Mouse (Mus musculus): ENCODE data around the gene AI182371. TPM values are rescaled to one million over a fixed set of nuclear protein-coding genes. Genes with fewer than 3 reads are reported as not detected.
A peak's percentile ranks its signal among the peaks of the same experiment; 100 is the strongest.

The AI182371 gene
- 1 to 10 TPM in 1 of 3 experiments, under 1 TPM in 2; 0.49 to 1.7 (median 0.63) TPM for polyA plus RNA-seq (2017; shearing (Covaris generic))

DNA sequence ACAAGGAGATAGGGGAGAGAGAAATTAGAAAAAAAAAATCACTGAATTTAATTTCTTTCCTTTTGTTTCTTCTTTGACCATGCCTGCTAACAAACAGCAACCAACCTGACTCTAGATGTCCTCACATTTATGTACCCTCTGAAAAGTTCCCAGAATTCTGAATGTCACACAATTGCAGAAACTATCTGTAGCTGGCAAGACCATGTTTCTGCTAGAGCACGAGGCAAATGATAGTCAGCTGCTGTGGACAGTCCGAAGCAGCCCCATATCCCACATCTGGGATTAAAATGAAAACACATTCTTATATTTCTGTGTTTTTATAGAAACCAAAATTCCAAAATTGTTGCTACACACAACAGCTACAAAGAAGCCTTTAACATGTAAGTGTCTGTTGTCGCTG is at the start of gene AI182371:
TSS of gene AI182371 (minus strand) at position 101 of the 400 bp plus-strand sequence.
- ATAC-seq = no peak

DNA sequence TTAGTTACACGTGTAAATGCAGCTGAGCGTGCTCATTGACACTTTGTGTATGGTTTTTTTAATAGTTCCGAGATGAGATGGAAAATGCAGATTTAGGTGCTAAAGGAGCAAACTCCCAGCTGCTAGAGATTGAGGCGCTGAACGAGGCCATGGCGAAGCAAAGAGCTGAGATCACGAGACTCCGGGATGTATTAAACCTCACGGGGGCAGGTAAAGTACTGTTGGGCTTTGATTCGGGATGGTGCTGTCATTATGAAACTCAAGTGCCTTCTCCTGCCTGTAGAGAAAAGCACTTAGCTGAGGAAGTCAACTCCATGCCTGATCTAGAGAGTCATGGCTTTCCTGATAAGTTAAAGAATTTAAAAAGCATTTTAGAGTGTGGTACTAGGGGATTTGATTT is 47.5 kb upstream of the AI182371 start:
- ATAC-seq = no peak

DNA sequence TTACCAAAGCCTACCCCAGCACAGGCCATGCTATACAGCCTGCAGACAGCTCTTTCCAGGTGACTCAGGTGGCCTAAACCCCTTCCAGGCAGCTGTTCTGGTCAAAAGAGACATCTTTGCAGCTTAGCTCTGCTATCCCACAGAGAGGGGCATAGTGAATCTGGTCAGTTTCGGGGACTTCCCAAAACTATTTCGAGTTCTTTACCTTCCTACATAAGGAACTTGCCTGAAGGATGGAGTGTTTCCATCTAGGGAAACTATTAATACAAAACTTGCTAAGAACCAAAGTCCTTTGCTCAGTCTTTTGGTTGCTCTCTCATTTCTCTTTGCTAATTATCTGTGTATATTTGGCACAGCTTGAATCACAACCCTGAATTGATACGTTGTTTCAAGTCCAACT is 40.3 kb upstream of the AI182371 start:
- ATAC-seq = no peak

DNA sequence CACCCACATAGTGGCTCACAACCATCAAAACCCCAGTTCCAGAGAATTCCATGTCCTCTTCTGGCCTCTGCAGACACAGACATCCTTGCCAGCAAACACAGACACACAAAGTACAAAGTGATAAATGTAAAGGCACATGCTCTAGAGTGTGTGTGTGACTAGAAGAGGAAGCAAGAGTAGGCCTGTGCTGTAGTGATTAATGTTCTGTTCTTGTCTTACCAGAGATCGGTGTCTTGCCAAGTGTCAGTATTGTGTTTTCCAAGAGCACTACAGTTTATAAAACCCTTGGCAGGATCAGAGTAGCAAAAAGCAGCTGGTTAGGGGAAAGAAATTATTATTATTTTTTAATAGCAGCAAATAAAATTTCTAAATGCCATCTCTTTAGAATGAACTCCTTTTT is 37.2 kb upstream of the AI182371 start:
- ATAC-seq = no peak

DNA sequence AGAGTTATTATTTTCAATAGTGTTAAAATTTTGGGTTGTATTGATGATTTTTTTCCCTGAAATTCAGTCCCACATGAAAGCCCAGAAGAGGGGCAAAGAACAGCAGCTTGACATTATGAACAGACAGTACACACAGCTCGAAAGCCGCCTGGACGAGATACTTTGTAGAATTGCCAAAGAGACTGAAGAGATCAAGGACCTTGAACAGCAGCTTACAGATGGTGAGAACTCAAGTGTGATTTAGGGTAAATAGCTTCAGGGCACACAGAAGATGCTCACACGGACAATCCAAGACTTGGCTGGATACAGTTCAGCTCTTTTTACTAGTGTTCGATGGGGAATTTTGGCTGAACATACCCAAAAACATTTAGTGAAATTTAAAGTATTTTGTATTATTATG is 32.5 kb upstream of the AI182371 start:
- no peak for ATAC-seq

DNA sequence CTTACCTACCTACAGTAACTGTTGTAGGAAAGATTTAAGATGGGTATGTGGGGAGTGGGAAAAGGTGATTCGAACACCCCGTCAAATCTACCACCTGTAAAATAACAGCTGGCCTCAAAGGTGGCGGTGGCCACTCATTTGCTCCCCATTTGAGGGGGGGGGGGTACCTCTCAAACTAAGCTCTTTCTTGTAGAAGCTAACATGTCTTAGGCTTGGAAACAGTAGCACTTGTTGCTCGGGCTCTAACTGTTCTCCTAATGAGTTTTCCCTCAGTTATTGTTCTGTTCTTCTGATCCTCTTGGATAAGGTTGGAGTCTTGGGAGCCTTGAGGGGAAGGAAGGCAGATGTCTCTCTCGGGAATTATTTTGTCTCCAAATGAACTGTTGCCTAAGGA is 31.3 kb upstream of the AI182371 start:
- ATAC-seq = no peak

DNA sequence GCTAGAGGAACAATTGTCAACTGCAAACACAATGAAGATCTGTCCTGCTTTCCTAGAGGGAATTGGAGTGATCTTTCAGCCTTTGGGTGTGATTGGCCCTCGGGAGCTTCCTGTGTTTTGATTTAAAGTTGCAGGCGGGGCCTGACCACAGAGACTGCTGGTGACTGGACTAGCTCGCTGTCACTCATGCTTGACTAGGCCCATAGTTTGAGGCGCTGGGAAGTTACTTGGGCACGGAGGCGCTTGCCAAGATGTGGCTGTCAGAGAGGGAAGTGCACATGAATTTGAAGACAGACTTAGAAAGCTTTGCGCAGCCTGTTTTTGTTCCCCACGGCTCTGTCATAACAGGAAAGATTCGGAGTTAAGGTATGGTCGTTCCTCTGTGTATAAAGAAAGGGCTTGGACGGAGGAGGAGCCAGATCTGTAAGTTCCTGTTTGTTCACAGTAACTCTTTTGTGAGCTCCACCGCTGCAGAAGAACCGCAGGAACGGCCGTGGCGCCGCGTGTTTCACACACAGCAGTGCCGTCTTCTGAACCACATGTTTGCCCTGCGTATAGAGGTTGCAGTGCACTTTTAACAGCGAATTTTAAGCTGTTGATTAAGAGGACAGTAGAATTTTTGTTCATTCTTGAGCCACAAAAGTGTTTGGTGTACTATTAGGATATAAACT is 30.8 kb upstream of the AI182371 start:
- ATAC-seq = peak; percentile 100

DNA sequence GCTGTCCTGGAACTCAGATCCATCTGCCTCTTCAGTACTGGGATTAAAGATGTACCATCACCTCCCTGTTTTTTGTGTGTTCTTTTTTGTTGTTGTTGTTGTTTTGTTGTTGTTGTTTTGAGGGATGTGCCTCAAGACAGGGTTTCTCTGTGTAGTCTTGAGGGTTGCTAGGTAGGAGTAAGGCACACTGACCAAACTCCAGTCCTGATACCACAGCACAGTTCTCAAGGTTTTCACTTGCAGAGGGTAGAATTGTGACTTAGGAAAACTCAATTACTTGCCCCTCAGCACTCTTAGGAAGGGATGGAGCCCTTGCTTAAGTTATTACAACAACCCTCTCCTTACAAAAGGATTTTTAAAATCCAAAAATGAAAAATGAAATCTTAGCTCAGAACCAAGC is 30.1 kb upstream of the AI182371 start:
- no peak for ATAC-seq

DNA sequence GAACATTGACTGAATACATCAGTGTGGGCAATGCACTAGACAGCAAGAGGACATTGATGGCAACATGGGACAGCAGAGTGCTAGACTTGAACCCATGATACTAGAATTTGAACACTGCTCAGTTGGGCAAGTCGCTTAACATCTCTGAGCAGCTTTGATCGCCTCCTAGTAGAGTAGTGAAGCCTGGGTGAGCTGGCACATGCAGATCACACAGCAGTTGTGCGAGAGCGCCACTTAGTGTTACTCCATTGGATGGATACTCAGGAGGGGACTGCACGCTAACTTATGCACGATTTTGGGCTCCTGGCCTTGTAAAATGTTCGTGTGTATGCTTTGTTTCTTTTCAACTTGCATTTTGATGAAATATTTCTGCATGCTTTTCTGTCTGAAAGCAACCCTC is 23.4 kb upstream of the AI182371 start:
- ATAC-seq = no peak

DNA sequence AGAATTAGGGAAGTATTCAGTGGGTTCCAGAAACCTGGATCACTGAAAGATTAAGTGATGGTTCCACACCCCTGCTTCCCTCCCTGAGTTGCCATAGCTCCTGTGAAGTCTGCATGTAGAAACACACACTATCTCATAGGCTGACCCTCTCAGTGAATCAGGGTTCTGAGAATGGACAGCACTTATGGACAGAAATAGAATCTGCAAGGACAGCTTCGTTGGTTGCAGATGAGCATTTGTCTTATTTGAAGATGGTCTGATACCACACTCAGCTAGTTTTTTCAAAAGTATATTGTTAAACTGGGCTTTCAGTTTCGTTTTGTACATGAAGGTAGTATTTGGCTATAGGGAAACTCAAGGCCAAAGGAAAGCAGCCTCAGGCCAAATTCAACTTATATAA is 9.2 kb upstream of the AI182371 start:
- ATAC-seq = peak; percentile 23

DNA sequence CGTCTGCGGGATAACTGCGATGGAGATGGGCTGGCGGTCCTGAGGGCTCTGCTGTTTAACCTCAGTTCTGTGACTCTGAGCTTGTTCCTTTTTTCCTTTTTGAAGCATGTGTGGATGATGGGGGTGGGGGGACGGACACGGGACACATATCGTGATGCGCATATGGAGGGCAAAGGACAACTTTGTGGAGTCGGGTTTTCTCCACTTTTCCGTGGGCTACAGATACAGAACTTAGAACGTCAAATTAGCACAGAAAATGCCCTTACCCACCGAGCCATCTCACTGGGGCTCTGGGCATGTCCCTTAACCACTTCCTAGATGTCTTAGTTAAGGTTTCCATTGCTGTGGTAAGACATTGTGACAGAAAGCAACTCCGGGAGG is 8.6 kb upstream of the AI182371 start:
- ATAC-seq = peak; percentile 54

DNA sequence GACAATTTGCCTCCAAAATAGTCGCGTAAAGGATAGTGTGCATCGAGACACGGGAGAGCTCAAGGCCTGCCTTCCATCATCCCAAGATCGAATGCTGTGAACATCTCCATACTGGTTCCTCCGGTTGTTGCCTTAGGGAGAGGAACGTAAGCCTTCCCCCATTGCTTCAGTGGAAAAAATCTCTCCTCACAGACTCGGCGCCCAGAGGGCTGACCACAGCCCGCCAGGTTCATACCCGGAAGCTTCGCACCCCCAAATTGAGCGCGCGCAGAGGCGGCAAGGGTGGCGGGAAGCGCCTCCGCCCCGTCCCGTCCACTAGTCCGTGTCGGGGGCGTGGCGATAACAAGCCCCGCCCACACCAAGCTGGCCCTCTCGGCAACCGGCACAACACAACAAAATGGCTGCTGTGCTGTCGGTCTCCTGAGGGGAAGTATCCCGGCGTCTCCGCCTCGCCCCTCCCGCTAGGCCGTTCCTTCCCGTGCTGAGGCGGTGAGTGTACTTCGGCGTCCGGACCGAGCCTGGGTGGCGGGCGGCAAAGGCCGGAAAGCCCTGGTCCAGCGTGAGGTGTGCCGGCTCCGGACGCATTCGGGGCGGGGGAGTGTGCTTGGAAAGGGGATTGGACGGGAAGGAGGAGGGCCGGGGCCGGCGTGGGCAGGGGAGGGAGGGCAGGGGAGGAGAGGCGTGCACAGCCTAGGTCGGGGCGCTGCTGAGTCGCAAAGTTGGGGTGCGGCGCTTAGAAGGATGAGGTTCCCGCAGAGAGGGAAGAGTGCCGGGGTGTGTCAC is 8.0 kb upstream of the AI182371 start, which contains the start of gene Cntrl:
TSS of gene Cntrl (plus strand) at position 352 of the 783 bp plus-strand sequence.
- ATAC-seq = peak; percentile 81

DNA sequence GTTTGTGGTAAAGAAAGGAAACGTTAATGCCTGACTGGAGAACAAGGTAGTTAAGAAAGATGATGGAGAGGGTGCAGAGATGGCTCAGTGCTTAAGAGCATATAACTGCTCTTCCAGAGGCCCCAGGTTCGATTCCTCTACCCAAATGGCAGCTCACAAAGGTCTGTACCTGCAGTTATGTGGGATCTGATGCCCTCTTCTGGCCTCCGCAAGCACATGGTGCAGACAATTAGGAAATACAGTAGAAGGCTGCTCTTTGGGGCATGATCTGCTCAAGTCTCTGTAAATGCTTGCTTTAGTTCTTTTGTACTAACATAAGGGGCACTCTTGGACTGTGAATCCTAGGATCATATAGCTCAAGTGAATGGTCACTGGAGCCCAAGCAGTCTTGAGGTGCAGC is 7.4 kb upstream of the AI182371 start:
- ATAC-seq = peak; percentile 33

DNA sequence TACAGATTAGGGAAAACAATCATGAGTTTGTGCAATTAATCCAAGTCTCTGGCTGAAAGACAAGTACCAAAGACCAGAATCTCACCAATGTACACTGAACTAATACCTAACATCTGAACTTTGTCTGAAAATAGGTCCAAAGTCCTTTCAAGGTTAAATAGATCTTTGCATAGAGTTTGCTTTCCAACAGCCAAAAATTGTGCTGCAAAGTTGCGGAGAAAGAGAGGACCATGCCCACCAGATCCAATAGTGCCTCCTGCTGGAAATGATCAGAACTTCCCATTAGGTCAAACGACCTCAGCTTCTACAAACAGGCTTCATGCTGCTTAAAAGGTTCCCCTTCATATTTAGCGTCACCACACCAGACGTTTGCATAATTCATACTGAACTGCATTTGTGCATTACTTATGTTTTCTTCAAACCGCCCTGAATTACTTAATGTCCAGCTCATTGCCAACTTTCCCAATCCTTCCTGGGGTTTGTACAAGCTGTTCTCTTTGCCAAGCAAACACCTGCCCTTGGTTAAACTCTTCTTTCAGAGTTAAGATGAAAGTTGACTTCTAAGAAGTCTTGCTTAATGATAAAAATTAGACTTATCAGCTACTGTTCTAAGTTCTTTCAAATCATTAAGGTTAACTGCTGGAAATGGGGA is 6.8 kb upstream of the AI182371 start:
- ATAC-seq = no peak

DNA sequence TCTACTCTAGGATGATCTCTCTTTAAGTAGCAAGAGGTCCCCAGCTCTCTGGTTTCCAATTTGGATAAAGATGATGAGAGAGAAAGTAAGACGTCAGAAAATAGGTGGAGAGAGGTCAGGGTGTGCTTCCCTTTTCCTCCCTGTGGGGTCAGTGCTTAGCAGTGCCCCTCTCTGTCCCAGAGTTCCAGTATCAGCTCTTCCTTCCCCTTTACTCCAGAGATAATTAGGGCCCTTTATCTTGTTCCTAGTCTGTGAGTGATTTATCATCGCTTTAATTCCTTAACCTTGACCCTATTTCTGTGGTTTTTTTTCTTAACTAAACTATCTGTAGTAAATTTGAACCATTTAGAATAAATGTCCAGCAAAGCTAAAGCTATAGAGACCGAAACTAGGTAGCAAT is 3.5 kb upstream of the AI182371 start:
- no peak for ATAC-seq

DNA sequence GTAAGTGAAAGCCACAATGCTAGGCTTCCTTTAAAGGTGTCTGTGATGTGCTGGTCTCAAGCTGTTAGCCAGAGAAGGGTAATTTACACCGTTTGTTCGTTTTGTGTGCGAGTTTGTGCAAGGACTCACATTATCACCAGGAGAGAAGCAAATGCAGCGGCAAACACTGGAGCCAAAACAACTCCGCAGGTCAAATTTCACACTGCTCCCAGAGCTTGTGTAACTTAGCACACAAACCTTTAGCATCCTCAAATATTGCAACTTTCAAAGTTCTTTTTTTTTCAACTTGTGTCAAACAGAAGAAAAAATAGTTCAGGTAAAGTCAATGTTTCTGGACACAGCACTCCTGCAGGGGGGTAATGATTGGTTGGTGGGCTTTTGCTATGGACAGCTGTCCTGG is 2.2 kb upstream of the AI182371 start:
- ATAC-seq = no peak

DNA sequence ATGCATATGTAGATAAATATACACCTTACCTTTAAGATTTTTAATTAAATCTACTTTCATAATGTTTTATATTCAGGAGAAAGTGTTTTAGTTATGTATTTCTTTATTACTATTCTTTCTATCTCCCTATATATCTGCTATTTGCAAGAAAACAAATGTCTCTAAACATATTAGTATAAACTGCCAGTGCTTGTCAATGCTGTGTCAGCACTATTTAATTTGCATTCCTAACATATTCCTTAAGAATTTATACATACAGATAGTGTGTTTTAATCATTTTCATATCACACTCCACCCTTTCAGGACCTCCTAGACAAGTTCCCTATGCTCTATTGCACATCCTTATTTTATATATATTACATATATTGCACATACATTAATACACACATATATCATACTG is 1.4 kb upstream of the AI182371 start:
- no peak for ATAC-seq

DNA sequence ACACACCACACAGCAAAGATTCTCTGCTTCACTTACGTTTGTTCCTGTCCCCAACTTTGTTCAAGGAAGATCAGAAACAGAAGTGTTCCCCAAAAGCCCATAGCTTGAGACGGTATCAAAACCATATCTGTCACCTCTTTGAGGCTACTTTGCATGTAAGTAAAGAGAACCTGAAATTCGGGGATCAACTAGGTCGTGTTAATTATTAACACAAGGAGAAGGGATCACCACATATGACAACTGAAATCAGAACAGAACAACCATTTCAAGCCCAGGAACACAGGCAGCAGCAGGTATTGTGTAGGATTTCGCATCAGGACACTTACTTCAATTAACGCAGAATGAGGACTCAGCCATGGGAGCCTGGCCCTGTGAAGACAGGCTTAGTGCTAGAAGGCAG is 814 bp downstream of the AI182371 start:
- ATAC-seq = no peak

DNA sequence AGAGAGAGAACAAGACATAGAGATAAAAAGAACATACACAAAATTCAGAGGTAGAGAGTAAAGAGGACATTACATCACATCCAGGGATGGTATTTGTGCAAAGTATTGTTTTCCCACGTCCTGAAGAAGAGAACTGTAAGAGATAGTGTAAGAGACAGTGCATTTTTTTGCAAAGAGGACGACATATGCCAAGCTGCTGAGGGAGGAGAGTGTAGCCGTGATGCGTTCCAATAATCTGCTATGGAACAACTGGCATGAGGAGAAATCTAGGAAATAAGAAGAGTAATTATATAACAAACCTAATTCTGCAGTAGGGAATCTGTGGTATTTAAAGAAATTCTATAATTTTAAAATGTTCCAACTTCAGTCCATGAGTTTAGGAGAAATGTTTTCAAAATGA is 13.9 kb downstream of the AI182371 start:
- ATAC-seq = no peak

DNA sequence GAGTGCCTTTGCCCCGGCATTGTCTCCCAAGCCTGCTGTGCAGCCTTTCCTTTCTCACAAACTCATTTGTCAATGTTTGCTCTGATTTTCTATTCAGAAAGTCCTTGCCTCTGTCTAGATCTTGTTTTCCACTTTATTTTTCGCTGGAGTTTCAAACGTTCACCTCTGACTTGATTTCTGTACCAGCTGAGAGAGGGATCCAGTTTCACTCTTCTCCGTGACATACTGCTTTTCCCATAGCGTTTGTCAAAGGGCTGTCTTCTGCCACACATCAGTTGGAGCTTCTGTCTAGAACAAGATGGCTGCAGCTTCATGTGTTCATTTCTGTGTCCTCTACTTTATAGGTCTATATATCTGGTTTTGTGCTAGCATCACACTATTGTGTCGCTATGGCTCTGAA is 22.2 kb downstream of the AI182371 start:
- ATAC-seq = no peak

DNA sequence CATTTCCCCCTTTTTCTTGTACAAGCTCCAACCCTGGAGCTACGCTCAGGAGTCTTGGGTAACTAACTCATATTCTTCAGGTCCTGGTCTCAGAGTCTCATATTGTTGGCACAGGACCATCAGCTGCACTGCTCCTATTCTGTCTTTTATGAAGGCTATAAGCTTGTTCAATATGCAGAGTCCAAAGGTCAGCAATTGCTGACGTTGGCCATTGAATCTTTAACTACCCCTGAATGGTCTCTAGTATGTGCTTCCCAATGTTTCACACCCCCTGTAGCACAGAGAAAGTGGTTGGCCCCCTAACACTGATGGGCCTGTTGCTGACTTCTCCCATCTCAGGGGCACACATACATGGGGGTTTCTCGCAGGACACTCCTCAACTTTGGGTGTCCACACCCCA is 27.0 kb downstream of the AI182371 start:
- no peak for ATAC-seq

DNA sequence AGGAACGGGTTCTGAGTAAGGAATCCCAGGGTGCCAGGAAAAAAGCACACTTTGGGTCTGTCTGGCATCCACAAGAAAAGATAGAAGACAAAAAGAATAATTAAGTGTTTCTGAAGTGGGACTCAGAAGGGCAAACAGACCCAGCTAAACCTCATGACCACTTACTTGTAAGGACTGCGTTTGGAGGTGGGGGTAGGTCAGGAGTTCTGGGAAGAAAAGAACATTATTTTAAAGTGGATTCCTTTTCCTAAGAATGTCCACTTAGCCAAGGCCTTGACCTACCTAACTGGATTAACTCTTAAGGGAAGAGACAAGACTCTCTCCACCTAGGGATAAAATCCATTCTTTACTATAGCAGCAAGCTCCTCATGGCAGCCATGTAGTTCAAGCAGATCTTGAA is 28.8 kb downstream of the AI182371 start:
- no peak for ATAC-seq

DNA sequence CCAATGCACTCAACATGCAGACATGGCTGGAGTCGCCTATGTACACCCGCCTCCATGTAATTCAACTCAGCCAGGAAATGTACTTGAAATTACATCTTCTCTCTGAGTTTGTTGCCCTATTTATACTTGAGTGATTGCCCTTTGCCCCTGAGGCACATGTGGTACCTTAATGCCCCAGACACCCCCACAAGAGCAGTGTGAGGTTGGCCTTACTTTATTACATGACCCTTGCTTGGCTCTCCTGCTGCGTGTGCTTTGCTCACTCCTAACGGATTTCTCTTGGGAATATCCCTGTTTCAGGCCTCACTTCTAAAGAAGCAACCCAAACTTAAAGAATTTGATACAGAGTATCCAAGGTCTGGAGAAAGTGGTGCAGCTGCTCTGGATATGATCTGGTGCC is 31.1 kb downstream of the AI182371 start:
- no peak for ATAC-seq

DNA sequence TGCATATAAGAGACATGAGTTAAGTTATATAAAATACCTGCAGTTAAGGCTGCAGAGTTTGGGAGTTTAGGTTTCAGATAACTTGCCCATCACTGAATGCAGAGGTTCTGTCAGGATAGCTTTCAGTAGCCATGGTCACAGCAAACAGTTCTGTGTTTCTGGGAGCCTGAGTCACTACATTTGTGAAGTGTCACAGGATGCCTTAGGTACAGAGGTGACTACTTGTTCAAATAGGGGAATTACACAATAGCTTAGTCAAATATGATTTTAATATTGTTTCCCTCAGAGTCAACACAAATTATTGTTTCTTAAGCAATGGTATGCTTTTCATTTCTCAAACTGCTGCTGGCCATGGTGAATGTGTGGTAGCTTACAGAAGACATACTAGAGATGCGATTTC is 32.2 kb downstream of the AI182371 start:
- ATAC-seq = no peak
